Mouse (Mus musculus) A20 (cell line): ENCODE results near the gene Gm49661.

ENCODE experiments used
- DNase-seq: peaks from one replicate; pipeline ENCODE4 v3.0.0-alpha.2; 2011; ENCODE audit warnings: low read depth, low spot score

Gene Gm49661

DNA sequence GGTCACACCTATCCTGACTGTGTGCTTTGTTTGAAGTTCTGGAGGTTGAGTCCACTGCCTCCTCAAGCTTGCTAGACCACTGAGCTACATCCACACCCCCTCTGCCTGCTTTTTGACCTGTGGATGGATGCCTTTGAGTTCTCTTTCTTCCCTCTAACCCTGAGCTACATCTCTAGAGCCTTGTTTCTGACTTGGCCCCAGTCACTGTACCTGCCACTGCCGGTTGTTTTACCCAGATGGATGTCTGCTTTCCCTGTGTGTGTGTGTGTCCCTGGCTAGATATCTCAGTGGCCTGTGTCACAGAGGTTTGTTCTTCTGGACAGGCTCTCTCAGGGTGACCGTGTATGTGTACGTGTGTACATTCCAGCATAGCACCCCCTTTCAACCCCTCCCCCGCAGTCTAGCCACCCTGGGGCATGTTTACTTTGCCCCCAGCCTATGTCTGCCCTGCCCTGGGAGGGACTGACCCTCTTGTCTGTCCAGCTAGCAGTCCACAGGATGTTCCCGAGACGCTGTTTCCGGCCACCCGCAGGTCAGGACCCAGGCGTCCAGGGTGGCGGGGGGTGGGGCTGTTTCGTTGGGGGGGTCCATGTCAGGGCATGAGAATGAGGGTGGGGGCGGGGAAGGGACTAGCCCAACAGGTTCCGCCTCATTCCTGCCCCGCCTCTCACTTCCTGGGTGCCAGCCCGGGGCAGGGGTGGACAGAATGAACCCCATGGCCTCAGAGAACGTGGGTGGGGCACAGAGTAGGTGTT lies 15.2 kb upstream of the Gm49661 start:
- DNase-seq = peak; percentile 35

GRCm38 (mm10) chr8:84982499-84983011 lies 13.3 kb upstream of the Gm49661 start:
- DNase-seq = peak; percentile 82

- DNase-seq = peak; percentile 44
These were observed 12.6 kb upstream of the Gm49661 start for GRCm38 (mm10) chr8:84981644-84982498.

DNA sequence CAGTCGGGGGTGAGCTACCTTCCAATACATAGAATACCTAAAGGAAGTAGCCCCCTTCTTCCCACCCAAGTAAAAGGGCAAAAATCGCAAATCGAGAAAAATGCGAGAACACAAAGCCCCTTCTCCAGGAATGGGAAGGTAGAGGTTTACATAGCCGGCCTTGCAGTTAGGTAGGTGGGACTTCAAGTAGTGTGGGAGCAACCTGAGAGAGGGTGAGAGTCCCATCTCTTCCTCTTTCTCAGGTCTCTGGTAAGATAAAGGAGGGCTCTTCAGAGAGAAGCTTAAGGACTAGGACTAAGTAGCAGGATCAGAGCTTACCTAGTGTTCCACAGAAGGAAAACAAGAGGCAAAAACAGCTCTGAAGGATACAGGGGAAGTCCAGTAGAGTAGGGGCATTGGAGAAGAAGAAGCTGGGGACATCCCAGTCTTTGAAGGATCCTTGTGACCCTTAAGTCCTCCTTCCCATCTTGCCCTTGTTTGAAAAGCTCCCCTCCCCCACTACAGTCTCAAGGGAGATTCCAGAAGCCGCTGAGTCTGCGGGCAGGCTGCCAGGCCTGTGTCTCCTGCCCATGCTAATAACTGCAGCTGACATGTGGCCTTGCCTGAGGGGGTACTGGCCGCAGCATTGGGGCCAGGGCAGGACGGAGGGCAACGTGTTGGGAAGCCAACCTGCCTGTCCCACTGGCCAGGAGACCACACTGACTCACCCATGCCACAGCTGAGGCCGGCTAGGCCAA lies 11.6 kb upstream of the Gm49661 start:
- peak; percentile 83 for DNase-seq

GRCm38 (mm10) chr8:84979599-84980421 lies 10.6 kb upstream of the Gm49661 start:
- DNase-seq = peak; percentile 99

GRCm38 (mm10) chr8:84978248-84978940 lies 9.2 kb upstream of the Gm49661 start, which contains the start of gene Junb:
Gene Junb, minus strand, starts transcription at chr8:84978718.
- peak; percentile 96 for DNase-seq

DNA sequence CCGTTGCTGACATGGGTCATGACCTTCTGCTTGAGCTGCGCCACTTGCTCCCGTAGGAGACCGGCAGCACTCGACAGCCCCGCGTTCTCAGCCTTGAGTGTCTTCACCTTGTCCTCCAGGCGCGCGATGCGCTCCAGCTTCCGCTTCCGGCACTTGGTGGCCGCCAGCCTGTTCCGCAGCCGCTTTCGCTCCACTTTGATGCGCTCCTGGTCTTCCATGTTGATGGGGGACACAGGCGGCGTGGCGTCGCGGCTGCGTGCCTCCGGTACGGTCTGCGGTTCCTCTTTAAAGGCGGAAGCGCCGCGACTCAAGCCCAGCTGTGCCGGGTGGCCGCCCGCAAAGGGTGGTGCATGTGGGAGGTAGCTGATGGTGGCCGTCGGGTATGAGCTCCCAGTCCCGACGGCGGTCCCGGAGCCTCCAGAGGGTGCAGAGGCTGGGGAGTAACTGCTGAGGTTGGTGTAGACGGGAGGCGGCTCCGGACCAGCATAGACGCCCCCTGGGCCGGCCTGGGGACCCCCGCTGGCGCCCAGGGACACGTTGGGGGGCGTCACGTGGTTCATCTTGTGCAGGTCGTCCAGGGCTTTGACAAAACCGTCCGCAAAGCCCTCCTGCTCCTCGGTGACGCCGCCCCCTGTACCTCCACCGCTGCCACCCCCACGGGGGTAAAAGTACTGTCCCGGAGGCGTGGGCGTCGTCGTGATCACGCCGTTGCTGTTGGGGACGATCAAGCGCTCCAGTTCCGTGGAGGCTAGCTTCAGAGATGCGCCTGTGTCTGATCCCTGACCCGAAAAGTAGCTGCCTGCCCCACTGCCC lies 8.4 kb upstream of the Gm49661 start:
- DNase-seq = peak; percentile 94

DNA sequence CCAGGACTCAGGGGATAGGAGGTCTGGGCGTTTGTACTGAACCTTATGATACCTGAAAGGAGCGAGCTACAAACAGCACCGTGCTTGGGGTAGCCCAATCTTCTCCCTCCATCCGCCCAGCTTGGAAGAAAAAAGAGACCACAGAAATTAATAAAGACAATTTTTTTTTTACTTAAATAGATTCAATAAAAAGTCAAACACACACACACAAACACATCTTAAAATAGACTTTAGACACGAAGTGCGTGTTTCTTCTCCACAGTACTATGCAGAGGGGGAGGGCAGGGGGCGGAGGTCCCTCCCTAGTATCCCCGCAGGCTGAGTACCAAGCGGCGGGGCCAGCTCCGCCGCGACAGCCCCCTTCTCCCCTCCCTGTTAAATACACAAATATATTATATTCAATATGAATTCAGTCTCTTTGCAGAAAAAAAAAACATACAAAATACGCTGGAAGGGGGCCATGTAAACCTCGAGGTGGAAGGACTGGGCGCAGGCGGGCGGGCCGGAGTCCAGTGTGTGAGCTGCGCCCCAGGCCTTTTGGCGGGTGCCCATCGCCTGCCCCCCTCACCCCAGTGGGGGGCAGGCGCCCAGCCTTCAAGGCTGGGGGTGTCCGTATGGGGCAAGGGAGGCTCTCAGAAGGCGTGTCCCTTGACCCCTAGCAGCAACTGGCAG lies 7.7 kb upstream of the Gm49661 start:
- DNase-seq = no peak

DNA sequence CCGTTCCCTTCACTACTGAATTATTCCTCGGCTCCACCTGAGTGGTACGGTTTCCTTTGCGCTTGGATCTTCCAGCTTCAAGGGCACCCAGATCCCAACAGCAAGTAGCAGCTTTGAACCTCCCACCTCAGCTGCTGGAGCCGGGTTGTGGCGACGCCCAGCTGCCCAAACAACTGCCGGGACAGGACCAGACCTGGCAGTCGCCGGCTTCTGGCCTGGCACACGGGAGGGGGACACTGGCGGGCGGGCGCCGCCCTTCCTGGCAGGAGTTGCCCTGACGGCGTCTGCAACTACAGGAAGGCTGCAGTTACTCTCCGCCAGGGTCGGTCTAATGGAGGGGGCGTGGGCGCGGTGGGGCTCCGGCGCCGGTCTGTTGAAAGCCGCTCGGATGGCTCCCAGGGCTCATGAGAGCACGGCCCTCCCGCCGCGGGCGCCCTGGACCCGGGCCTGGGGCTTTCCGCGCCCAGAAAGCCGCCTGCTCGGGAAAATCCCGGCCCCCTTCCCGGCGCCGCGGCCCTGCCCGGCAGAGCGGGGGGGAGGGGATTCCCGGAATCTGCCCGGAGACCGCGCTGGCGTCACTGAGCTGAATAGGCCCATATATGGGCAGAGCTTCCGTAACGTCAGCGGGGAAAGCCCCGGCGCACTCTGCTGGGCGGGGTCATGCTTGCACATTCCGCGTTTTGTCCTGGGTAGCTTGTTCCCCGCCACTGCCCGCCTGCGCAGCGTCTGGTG lies 7.0 kb upstream of the Gm49661 start:
- peak; percentile 96 for DNase-seq

GRCm38 (mm10) chr8:84975434-84975833 lies 6.2 kb upstream of the Gm49661 start:
- peak; percentile 92 for DNase-seq

DNA sequence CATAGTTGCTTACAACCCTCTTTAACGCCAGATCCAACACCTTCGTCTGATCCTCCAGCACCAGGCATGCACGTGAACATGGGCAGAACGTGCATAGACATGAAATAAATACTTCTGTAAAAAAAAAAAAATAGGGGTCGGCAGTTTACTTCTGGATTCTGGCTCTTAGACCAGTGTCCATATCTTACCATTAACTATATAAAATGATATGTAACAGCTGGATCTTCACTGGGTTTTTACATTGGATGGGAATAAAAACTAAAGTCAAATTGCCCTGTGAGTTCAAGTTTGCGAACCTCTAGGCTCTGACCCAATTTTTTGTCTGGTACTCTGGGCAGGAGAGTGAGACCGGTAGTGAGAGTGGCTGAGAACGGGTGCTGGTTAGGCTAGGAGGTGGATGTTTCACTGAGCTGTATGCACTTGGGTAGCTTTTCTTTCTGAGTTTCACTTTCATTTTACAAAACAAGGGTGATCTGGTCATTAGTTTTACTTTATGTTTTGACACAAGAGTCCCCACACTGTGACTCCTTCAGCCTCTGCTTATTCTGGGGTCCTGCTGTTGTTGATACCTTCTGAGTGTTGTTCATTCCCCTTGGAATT lies 5.4 kb upstream of the Gm49661 start:
- peak; percentile 85 for DNase-seq

GRCm38 (mm10) chr8:84973803-84974542 lies 4.7 kb upstream of the Gm49661 start:
- DNase-seq = peak; percentile 85

DNA sequence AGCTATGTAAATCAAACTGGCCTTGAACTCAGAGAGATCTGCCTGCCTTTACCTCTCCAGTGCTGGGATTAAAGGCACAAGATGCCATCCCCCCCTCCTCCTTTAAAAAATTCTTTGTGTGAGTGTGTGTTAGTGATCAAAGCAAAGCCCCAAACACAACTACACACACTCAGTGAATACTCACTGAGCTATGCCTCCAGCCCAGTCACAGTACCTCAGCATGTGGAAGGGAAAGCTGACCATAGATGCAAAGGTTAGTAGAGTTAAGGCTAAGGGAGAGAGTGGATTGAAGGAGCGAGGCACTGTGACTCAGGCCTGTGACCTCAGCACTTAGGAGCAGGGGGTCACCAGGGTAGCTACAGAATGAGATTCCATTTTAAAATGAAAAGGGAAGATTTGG lies 3.8 kb upstream of the Gm49661 start:
- no peak for DNase-seq

GRCm38 (mm10) chr8:84970913-84971312 lies 1.7 kb upstream of the Gm49661 start:
- DNase-seq = no peak

- peak; percentile 29 for DNase-seq
These were observed 1.0 kb upstream of the Gm49661 start for GRCm38 (mm10) chr8:84970135-84970790.

- DNase-seq = no peak
These were observed 583 bp downstream of the Gm49661 start for GRCm38 (mm10) chr8:84968650-84969049.
